Mouse (Mus musculus): Measurements from ENCODE around the gene Gsta4. TPM values are rescaled to one million over a fixed set of nuclear protein-coding genes. Genes with fewer than 3 reads are reported as not detected.
"Not testable (repeated sequence)": the region's sequence is repeated elsewhere in the genome, so short reads cannot be mapped to it uniquely, and the experiment has no call there.

Gsta4 gene
- total RNA-seq, 2 experiments from 2014 or later, result 55.6 to 61.1 TPM

GRCm38 (mm10) chr9:78228122-78228521 is 45.5 kb downstream of the Gsta4 start:
- no peak for DNase-seq (ENCODE audit: low spot score in 2 of 2)

- DNase-seq (ENCODE audit: low spot score in 2 of 2), result not testable (repeated sequence)
Observed at GRCm38 (mm10) chr9:78229658-78230057, 47.1 kb downstream of the Gsta4 start.

- not testable (repeated sequence) for DNase-seq (ENCODE audit: low spot score in 2 of 2)
Observed at GRCm38 (mm10) chr9:78230461-78230860, 47.9 kb downstream of the Gsta4 start, which contains the start of gene Gsta1. Gene Gsta1 (plus strand): TSS chr9:78230656.

GRCm38 (mm10) chr9:78233121-78233695 is 50.6 kb downstream of the Gsta4 start:
- not testable (repeated sequence) for DNase-seq (ENCODE audit: low spot score in 2 of 2)

GRCm38 (mm10) chr9:78255683-78256470 is 73.3 kb downstream of the Gsta4 start:
- not testable (repeated sequence) for DNase-seq (ENCODE audit: low spot score in 2 of 2)

- DNase-seq (ENCODE audit: low spot score in 2 of 2), result not testable (repeated sequence)
Observed at GRCm38 (mm10) chr9:78256914-78257313, 74.3 kb downstream of the Gsta4 start, which contains the start of gene Gm3776. Gene Gm3776 (plus strand): TSS chr9:78257129.

Other genes starting within 250 kb of the Gsta4 start
- not detected for gene Gcm1, start 130.8 kb upstream of the Gsta4 start, total RNA-seq (2021)
- gene Fbxo9, start 73.7 kb upstream of the Gsta4 start, total RNA-seq (2021), result 10 to 100 TPM; 64.9 to 66.5 TPM
- gene Ick, start 73.6 kb upstream of the Gsta4 start, total RNA-seq (2021), result 10 to 100 TPM; 35.6 to 36.1 TPM
- under 1 TPM in 1 of 2 experiments, not detected in 1; 0.36 TPM for gene Gsta1, start 47.9 kb downstream of the Gsta4 start, total RNA-seq (2021)
- not detected for gene Gm3776, start 74.4 kb downstream of the Gsta4 start, total RNA-seq (2021)
- 1 to 10 TPM in 1 of 2 experiments, not detected in 1; 6.5 TPM for gene Gm10639, start 107.1 kb downstream of the Gsta4 start, total RNA-seq (2021)
- not detected for gene Omt2a, start 132.0 kb downstream of the Gsta4 start, total RNA-seq (2021)
- gene Omt2b, start 144.8 kb downstream of the Gsta4 start, total RNA-seq (2021), result not detected
- 10 to 100 TPM in 1 of 2 experiments, 1 to 10 TPM in 1; 3.0 to 18.7 TPM for gene Gsta2, start 173.0 kb downstream of the Gsta4 start, total RNA-seq (2021)
- gene Dppa5a, start 185.4 kb downstream of the Gsta4 start, total RNA-seq (2021), result not detected
- under 1 TPM; 0.20 to 0.50 TPM for gene Ooep, start 196.0 kb downstream of the Gsta4 start, total RNA-seq (2021)
- under 1 TPM; 0.14 to 0.17 TPM for gene Ddx43, start 213.0 kb downstream of the Gsta4 start, total RNA-seq (2021)

Data from adrenal gland, postnatal 4 days (tissue).